Mouse (Mus musculus) G1E (cell line): ENCODE data around the gene Mia2. TPM values are rescaled to one million over a fixed set of nuclear protein-coding genes. Genes with fewer than 3 reads are reported as not detected.

Source experiments
- ATAC-seq: 2 replicates; pipeline ENCODE4 v1.8.0; 2016; ENCODE audit warnings: mild to moderate bottlenecking; ENCODE audit not compliant: insufficient number of reproducible peaks, poor library complexity, low FRiP score, severe bottlenecking; ENCODE audit errors: extremely low read depth
- DNase-seq: peaks from one replicate; pipeline ENCODE4 v3.0.0; 2012; ENCODE audit warnings: low spot score
- H3K27me3 ChIP-seq: 2 replicates; pipeline ENCODE4 v1.6.1; 2012; ENCODE audit warnings: mild to moderate bottlenecking, low read length, inconsistent platforms; ENCODE audit not compliant: insufficient read depth
- H3K36me3 ChIP-seq: replicated peaks from 2 replicates; pipeline ENCODE3; 2012; ENCODE audit warnings: mild to moderate bottlenecking, inconsistent platforms
- H3K4me1 ChIP-seq: 2 replicates; pipeline ENCODE4 v1.6.1; 2012; ENCODE audit warnings: low read depth, low read length, inconsistent platforms, mixed read lengths; ENCODE audit not compliant: insufficient read depth
- H3K4me3 ChIP-seq: 2 replicates; pipeline ENCODE4 v1.5.1; 2012; ENCODE audit warnings: low read depth, mild to moderate bottlenecking, inconsistent platforms, low read length, moderate library complexity, mixed read lengths
- H3K9me3 ChIP-seq: replicated peaks from 2 replicates; pipeline ENCODE4 v1.6.1; 2012; ENCODE audit warnings: inconsistent platforms
- CTCF ChIP-seq: IDR thresholded peaks from 2 replicates; pipeline ENCODE4 v1.5.1; 2012; ENCODE audit warnings: low read depth, low read length, inconsistent platforms, mixed read lengths
- GATA1 ChIP-seq: IDR thresholded peaks from 2 replicates; pipeline ENCODE4 v1.6.1; 2012; ENCODE audit warnings: borderline replicate concordance, low read length, inconsistent platforms, mixed read lengths
- GATA2 ChIP-seq: IDR thresholded peaks from 2 replicates; pipeline ENCODE4 v1.6.1; 2012; ENCODE audit warnings: low read depth, low read length, inconsistent platforms, borderline replicate concordance
- POLR2AphosphoS5 ChIP-seq: IDR thresholded peaks from 2 replicates; pipeline ENCODE4 v1.6.1; 2012; ENCODE audit warnings: low read depth, low read length, inconsistent platforms; ENCODE audit not compliant: insufficient replicate concordance
- TAL1 ChIP-seq: conservative IDR thresholded peaks from 2 replicates; pipeline ENCODE4 v1.6.1; 2012; ENCODE audit warnings: low read depth, low read length, inconsistent platforms, mixed read lengths
- polyA plus RNA-seq: library from polyadenylated mRNA; stranded (reverse); fragments of >175 nt; gene quantifications from 2 replicates; pipeline ENCODE4 v1.2.3, GENCODE M21; 2012
- total RNA-seq, 2 experiments: library from RNA; stranded (forward) in 1 of 2; stranded (reverse) in 1 of 2; fragments of 200-1000 nt in 1 of 2; fragments of >200 nt in 1 of 2; fragmentation: Nextera tagmentation in 1 of 2; gene quantifications; 2 replicates each; pipeline ENCODE4 v1.2.3; 2014 to 2017

The Mia2 gene
- total and polyA plus RNA-seq, 3 experiments: 50.5 to 151 (median 147) TPM

DNA sequence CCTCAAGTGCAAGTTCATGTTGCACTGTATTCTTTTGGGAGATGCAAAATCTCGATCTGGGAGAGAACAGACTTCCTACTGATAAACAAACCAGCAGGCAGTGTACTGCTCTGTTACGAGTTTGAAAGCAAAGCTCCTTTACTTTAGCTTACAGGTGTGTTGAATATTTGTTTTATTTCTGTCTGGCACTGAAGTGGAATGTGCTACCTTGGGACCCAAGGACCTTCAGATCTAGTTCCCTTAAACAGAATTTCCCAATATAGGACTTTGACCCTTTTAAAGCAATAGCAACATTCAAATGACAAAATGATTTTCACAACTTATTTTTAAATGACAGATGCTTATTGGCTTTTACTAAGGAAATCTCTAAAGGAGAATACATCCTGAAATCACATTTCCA lies 2.1 kb upstream of the Mia2 start:
- Histone ChIP-seq H3K4me3 (no peak overlapping the region), H3K27me3 (peaks cover 7% of the 10 kb centered on the region), H3K36me3 (no peaks in the 10 kb centered on the region), H3K9me3 (no peaks in the 10 kb centered on the region), H3K4me1 (no peaks in the 10 kb centered on the region)
- no peak for ATAC-seq
- DNase-seq: no peak
- TF ChIP-seq POLR2AphosphoS5: no peak

DNA sequence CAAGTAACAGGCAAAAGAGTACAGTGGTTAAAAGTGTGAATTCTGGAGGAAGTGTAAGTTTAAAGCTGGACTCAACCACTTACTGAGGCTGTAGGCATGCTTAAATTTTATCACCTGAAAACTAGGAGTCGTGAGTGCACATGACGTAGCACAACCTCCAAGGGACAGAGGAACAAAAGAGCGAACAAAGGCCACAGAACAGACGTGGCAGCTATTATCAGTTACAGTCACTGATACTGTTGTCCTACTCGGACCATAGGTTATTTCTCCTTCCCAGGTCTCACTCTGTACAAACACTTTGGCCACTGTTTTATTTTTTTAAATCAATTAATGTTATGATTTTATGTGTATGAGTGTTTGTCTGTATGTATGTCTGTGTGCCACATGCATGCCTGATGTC lies 9.2 kb downstream of the Mia2 start:
- DNase-seq (no peak), ATAC-seq (no peak)
- Histone ChIP-seq H3K36me3 (no peaks in the 10 kb centered on the region), H3K27me3 (peaks cover 12% of the 10 kb centered on the region), H3K9me3 (no peaks in the 10 kb centered on the region), H3K4me1 (0 out of 2 replicates have a peak, but pooled peaks cover 3% of the 10 kb centered on the region), H3K4me3 (no peak overlapping the region)
- no peak for TF ChIP-seq POLR2AphosphoS5
- no peak for TF ChIP-seq GATA2
- TF ChIP-seq CTCF: no peak
- TF ChIP-seq GATA1: no peak
- TF ChIP-seq TAL1: no peak

DNA sequence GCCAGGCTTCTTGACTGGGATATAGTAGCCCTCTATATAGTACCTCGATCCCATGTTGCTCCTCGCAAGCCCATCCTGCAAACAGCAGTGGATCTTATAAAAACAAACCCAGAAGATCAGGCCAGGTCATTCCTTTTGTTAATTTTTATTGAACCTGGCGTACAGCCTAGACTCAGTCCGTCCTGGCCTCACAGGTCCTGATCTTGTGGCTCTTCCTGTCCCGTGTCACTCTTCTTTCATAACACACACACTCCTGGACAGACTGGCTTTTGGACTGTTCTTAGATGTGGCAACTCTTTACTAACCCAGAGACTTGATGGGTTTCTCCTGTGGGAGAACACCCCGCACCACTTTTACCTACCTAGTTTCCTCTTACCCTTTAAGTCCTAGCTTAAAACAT lies 10.3 kb downstream of the Mia2 start:
- no peak for TF ChIP-seq GATA1
- TF ChIP-seq POLR2AphosphoS5: no peak
- ATAC-seq (no peak), DNase-seq (no peak)
- Histone ChIP-seq H3K4me3 (no peak overlapping the region), H3K4me1 (0 out of 2 replicates have a peak, but pooled peaks cover 3% of the 10 kb centered on the region), H3K36me3 (no peaks in the 10 kb centered on the region), H3K27me3 (peaks cover 12% of the 10 kb centered on the region), H3K9me3 (no peaks in the 10 kb centered on the region)

DNA sequence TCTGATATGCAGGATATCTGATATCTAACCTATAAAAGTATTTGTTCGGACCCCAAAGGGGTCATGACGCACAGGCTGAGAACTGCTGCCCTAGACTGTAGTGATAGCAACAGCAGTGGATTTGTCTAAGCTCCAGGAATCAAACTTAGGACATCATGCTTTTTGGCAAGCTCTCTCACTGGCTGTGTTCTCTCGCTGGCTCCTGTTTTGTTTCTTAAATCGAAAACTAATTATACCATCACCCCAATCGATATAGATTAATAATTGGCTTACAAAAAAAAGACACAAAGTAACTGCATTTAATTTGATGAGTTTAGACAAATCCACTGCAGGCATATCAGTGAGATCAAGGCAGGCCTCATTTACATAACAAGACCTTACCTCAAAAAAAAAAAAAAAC lies 10.9 kb downstream of the Mia2 start:
- H3K4me1 ChIP-seq: 0 out of 2 replicates have a peak, but pooled peaks cover 3% of the 10 kb centered on the region
- no peaks in the 10 kb centered on the region for H3K36me3 ChIP-seq
- H3K9me3 ChIP-seq: no peaks in the 10 kb centered on the region
- H3K27me3 ChIP-seq: peaks cover 16% of the 10 kb centered on the region
- DNase-seq (no peak), ATAC-seq (no peak)
- no peak overlapping the region for H3K4me3 ChIP-seq
- TF ChIP-seq POLR2AphosphoS5: no peak
- TF ChIP-seq CTCF: no peak
- TF ChIP-seq TAL1: no peak
- TF ChIP-seq GATA1: no peak
- TF ChIP-seq GATA2: no peak

DNA sequence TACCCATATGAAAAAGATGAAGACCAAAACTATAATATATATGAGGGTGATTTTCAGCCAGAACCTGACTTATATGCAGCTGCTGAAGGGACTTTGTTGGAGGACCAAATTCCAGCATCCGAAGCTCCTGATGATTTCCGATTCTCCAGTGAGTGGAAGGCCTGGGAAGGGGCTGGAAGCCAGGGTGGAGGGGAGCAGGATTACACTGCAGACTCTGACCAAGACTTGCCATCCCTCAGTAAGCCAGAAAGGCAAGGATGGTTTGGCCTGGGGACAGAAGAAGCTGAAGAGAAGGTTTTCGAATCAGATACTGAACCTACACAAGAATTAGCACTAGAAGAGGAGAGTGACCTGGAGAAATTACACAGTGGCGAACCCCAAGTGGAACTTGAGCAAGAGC lies 12.3 kb downstream of the Mia2 start:
- TF ChIP-seq GATA1 (no peak), CTCF (no peak), POLR2AphosphoS5 (no peak), GATA2 (no peak), TAL1 (no peak)
- H3K4me3 ChIP-seq: no peak overlapping the region
- no peak for DNase-seq
- H3K9me3 ChIP-seq: no peaks in the 10 kb centered on the region
- peaks cover 16% of the 10 kb centered on the region for H3K27me3 ChIP-seq
- 0 out of 2 replicates have a peak, but pooled peaks cover 3% of the 10 kb centered on the region for H3K4me1 ChIP-seq
- no peak for ATAC-seq
- no peaks in the 10 kb centered on the region for H3K36me3 ChIP-seq

DNA sequence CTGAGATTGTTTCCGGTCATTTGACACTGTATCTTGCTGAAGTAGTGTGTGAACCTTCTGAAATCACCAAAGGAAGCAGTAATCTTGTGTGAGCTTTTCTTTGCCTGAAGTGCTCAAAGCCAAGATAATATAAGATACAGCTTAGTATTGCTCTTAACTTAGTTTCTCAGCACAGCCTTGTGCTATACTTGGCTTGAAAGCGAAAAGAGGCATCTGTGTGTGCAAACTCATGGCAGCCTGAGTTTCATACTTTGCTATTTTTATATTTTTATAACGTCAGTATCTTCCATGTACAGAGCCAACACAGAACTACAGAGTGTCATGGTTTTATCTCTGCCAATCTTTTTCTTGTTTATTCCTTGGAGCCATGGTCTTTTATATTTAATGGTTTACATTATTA lies 21.6 kb downstream of the Mia2 start:
- 0 out of 2 replicates have a peak, but pooled peaks cover 4% of the 10 kb centered on the region for H3K27me3 ChIP-seq
- no peak for ATAC-seq
- no peak for DNase-seq
- no peaks in the 10 kb centered on the region for H3K4me1 ChIP-seq
- H3K4me3 ChIP-seq: no peak overlapping the region
- no peaks in the 10 kb centered on the region for H3K9me3 ChIP-seq
- TF ChIP-seq GATA2 (no peak), POLR2AphosphoS5 (no peak), TAL1 (no peak), GATA1 (no peak), CTCF (no peak)
- no peaks in the 10 kb centered on the region for H3K36me3 ChIP-seq

GRCm38 (mm10) chr12:59125426-59125825 lies 29.8 kb downstream of the Mia2 start:
- no peak for ATAC-seq
- no peak for DNase-seq
- Histone ChIP-seq H3K36me3 (no peaks in the 10 kb centered on the region), H3K4me3 (no peak overlapping the region), H3K4me1 (peaks cover 15% of the 10 kb centered on the region), H3K27me3 (no peaks in the 10 kb centered on the region), H3K9me3 (no peaks in the 10 kb centered on the region)
- TF ChIP-seq CTCF: no peak
- TF ChIP-seq GATA2: no peak
- no peak for TF ChIP-seq TAL1
- TF ChIP-seq GATA1: no peak
- no peak for TF ChIP-seq POLR2AphosphoS5
